Mouse (Mus musculus): ENCODE measurements around the gene Tmem63c.

Gene Tmem63c

DNA sequence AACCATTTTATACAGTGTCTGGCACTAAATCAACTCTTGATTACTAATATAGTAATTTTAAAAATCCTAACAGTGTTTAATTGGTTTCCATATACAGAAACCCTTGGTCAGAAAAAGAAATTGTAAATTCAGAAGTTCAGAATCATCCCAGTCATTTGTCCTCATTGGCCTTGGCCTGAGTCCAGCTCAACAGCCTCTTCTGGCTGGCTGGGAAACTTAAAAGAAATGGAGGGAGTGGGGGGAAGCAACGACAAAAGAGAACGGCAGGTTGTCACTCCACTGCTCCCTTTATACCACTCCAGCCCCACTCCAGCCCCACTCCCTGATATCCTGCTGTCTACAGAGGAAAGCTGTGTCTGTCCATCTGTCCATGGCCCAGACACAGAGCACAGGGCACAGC is 110.0 kb downstream of the Tmem63c start:
- DNase-seq (ENCODE audit: low spot score in 2 of 2) = no peak

DNA sequence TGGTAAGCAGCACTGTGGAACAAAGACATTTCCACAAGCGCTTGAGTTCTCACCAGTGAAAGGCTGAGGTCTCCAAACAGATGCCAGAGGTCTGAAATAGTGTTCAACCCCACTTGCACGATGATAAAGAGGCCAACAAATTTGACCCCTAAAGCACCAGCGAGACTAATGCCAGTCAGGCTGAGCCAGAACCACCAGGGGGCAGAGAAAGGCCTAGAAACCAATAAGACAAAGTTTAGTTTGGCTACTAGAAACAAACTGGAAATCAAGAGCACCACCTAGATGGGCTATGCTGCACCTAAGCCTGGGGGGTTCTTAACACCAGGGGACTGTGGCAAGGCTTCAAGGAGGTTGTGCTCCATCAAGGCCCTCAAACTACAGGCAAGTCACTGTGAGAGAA is 110.5 kb downstream of the Tmem63c start:
- DNase-seq (ENCODE audit: low spot score in 2 of 2) = no peak

- DNase-seq (ENCODE audit: low spot score in 2 of 2) = no peak
Observed at GRCm38 (mm10) chr12:87132210-87132609, 111.1 kb downstream of the Tmem63c start.

- DNase-seq (ENCODE audit: low spot score in 2 of 2) = no peak
Observed at GRCm38 (mm10) chr12:87132784-87133183, 111.6 kb downstream of the Tmem63c start.

GRCm38 (mm10) chr12:87137439-87138341 is 116.5 kb downstream of the Tmem63c start:
- DNase-seq (ENCODE audit: low spot score in 2 of 2) = no peak

- DNase-seq (ENCODE audit: low spot score in 2 of 2) = no peak
Observed at GRCm38 (mm10) chr12:87138342-87138701, 117.2 kb downstream of the Tmem63c start.

- DNase-seq (ENCODE audit: low spot score in 2 of 2) = no peak
Observed at GRCm38 (mm10) chr12:87138768-87139167, 117.6 kb downstream of the Tmem63c start.
